Mouse (Mus musculus) mesoderm, embryonic 11.5 days (tissue): Measurements from ENCODE around the gene Dffb.
A peak's percentile ranks its signal among the peaks of the same experiment; 100 is the strongest.
"Not testable (repeated sequence)": the region's sequence is repeated elsewhere in the genome, so short reads cannot be mapped to it uniquely, and the experiment has no call there.

ENCODE experiments used
- DNase-seq: peaks from one replicate; pipeline ENCODE4 v3.0.0-alpha.2; 2012; ENCODE audit warnings: low read depth, low spot score

Gene Dffb

GRCm38 (mm10) chr4:153966651-153967050, 8.3 kb downstream of the Dffb start:
- no peak for DNase-seq

- DNase-seq: no peak
Measured at GRCm38 (mm10) chr4:153962631-153963030, 12.3 kb downstream of the Dffb start.

GRCm38 (mm10) chr4:153957444-153958250, 17.3 kb downstream of the Dffb start:
- DNase-seq: peak; percentile 33

- DNase-seq: peak; percentile 98
Measured at GRCm38 (mm10) chr4:153956569-153957405, 18.1 kb downstream of the Dffb start, which contains the start of gene A430005L14Rik. TSS of gene A430005L14Rik (plus strand) at chr4:153957237.

GRCm38 (mm10) chr4:153955651-153956050, 19.3 kb downstream of the Dffb start:
- DNase-seq: no peak

GRCm38 (mm10) chr4:153951692-153952091, 23.2 kb downstream of the Dffb start:
- DNase-seq: no peak

DNA sequence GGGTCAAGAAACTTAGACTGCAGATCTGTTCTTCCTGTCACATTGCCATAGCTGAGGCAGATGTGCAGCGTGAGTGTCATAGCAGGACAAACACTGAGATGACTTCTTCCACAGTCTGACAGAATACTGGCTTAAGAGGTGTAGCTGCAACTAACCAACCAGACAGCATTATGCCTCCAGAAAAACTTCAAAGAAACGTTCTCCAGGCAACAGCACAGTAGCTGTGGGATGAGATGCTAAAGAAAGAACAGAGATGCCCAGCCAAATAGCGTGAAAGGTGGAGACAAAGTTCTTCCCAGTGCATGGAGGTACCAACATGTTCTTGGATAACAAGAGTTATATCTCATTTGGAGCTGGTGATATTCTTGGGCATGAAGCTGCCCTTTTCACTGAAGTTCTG, 23.8 kb downstream of the Dffb start:
- no peak for DNase-seq

- no peak for DNase-seq
Measured at GRCm38 (mm10) chr4:153950372-153950771, 24.6 kb downstream of the Dffb start.

- DNase-seq: no peak
Measured at GRCm38 (mm10) chr4:153945741-153946140, 29.2 kb downstream of the Dffb start.

GRCm38 (mm10) chr4:153944261-153944660, 30.7 kb downstream of the Dffb start:
- no peak for DNase-seq

DNA sequence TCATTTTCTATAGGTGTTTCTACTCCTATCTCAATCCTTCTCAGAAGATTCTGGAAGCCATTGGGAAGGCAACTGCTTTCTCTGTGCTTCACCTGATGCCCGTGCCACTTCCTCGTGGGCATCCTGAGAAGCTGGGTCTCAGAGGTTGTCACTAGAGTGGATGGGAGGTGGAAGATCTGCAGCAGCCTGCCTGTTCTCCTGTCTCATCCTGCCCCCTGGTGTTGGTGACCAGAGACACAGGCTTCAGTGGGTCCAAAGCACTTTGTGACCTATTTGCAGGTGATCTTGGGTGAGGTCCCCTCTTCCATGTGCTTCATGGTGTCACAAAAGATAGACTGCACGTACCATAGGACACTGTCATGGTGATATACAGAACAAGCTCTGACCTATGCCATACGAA, 31.7 kb downstream of the Dffb start:
- no peak for DNase-seq

DNA sequence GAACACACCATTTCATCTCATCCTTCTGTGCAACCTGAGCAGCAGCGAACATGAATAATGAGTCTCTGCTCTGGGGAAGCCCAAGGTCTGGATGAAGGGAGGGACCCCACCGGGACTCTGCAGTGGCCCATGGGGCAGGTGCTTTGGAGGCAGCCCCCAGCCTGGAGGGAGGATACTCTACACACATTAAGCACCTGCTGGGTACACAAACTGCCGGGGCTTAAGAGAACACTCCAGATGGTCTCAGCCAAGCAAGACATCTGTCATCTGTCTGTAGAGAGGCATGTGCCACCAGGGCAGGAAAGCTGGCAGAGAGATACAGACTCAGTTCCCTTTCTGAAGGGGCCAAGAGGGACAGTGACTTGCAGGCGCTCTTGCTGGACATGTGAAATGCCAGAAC, 45.0 kb downstream of the Dffb start:
- no peak for DNase-seq

DNA sequence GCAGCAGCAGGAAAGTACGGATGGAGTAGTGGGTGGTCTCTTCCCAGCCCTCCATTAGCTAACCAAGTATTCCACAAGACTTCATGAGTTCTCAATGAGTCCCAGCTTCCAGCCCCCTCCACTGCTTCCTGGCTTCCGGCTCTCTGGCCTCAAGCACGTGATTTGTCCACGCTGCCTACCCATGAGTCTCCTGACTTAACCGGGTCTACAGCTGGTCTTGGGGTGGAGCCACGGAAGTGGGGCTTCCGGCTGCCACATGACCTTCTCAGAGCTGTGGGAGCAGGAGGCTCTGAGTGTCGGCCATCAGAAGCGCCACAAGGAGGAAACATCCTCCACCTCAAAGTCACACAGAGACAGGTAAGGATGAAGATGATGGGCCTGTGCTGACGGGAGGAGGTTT, 45.5 kb downstream of the Dffb start:
- DNase-seq: no peak

DNA sequence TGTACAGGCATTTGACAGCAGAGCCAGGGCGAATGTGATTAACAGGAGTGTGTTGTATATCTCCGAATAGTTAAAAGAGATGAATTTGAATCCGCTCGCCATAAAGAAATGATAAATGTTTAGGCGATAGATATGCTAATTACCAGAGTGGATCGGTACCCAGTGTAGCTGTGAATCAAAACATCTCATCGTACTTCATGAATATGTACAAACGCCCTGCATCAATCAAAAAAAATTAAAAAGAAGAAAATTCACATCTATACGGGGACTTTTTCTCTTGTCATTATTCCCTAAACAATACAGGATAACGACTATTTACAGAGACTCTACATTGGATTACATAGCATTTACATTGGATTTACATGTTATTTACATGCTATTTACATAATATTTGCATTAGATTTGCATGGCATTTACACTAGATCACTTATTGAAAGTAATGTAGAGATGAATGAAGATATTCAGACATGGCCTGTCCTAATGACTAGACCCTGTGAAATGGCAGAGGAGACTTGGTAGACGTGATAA, 46.1 kb downstream of the Dffb start:
- no peak for DNase-seq

DNA sequence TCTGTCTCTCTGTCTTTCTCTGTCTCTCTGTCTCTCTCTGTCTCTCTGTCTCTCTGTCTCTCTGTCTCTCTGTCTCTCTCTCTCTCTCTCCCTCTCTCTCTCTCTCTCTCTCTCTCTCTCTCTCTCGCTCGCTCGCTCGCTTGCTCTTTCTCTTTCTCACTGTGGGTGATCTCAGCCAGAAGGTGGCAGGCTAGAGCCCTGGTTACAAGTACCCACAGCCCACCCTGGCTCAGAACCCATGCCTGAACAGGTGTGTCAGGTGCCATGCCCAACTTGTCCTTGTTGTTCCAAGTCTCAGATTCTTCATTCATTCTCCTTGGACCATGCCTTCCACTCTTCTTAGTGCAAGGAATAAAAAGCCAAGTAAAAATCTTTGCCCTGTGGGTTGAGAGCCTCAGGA, 52.8 kb downstream of the Dffb start:
- DNase-seq: not testable (repeated sequence)

- DNase-seq: no peak
Measured at GRCm38 (mm10) chr4:153920517-153921233, 54.3 kb downstream of the Dffb start.

GRCm38 (mm10) chr4:153917773-153918500, 57.0 kb downstream of the Dffb start:
- DNase-seq: no peak
